In genomic region chr10:80143664-80144063, GRCm38 (mm10) we compare ENCODE assay signal across 7 mouse cellular contexts. TPM values are rescaled to one million over a fixed set of nuclear protein-coding genes. Genes with fewer than 3 reads are reported as not detected.
A peak's percentile ranks its signal among the peaks of the same experiment; 100 is the strongest.
DNase-seq lines count a peak whose midpoint lies in the region; ATAC-seq and TF ChIP-seq lines count a peak whose summit lies in the region.

No protein-coding gene starts in this region.

- H3K27ac ChIP-seq in heart, embryonic 11.5 days (ENCODE audit: low read depth, low read length): no peak overlapping the region
- no peak overlapping the region for H3K27ac ChIP-seq in neural tube, embryonic 12.5 days
- no peak overlapping the region for H3K27ac ChIP-seq in neural tube, embryonic 15.5 days (replicated peaks)
- no peak overlapping the region for H3K27ac ChIP-seq in hindbrain, embryonic 11.5 days (ENCODE audit: low read depth, low read length)
- no peak overlapping the region; the same call in 1 of the 2 replicates for H3K27ac ChIP-seq in liver, postnatal 0 days (ENCODE audit: low read depth)

- H3K27me3 ChIP-seq in heart, embryonic 11.5 days (ENCODE audit: control insufficient read depth, insufficient read depth, low read length): no peaks in the 10 kb centered on the region
- H3K27me3 ChIP-seq in neural tube, embryonic 12.5 days (replicated peaks): 0 out of 2 replicates have a peak, but pooled peaks cover 2% of the 10 kb centered on the region
- H3K27me3 ChIP-seq in neural tube, embryonic 15.5 days (replicated peaks): no peaks in the 10 kb centered on the region
- 0 out of 2 replicates have a peak, but pooled peaks cover 2% of the 10 kb centered on the region for H3K27me3 ChIP-seq in hindbrain, embryonic 11.5 days (ENCODE audit: control insufficient read depth, insufficient read depth, low read length)
- peaks cover 11% of the 10 kb centered on the region for H3K27me3 ChIP-seq in liver, postnatal 0 days (ENCODE audit: insufficient read depth, low read length)

- H3K4me2 ChIP-seq in heart, embryonic 11.5 days: peak overlapping the region; percentile 94; the same call in 1 of the 2 replicates
- peak overlapping the region; percentile 88; the same call in 1 of the 2 replicates for H3K4me2 ChIP-seq in neural tube, embryonic 12.5 days (replicated peaks)
- H3K4me2 ChIP-seq in neural tube, embryonic 15.5 days: no peak overlapping the region; the same call in 1 of the 2 replicates
- no peak overlapping the region for H3K4me2 ChIP-seq in hindbrain, embryonic 11.5 days (replicated peaks; ENCODE audit: low read depth, low read length)
- 0 out of 2 replicates have a peak overlapping the region, but pooled peaks have one; percentile 96 for H3K4me2 ChIP-seq in liver, postnatal 0 days (ENCODE audit: low read depth, low read length)

- H3K4me3 ChIP-seq in heart, embryonic 11.5 days (ENCODE audit: low read depth, low read length): peak overlapping the region; percentile 18
- H3K4me3 ChIP-seq in neural tube, embryonic 12.5 days: no peak overlapping the region
- H3K4me3 ChIP-seq in neural tube, embryonic 15.5 days (replicated peaks): no peak overlapping the region
- H3K4me3 ChIP-seq in hindbrain, embryonic 11.5 days (ENCODE audit: low read depth, low read length): 0 out of 2 replicates have a peak overlapping the region, but pooled peaks have one; percentile 4
- H3K4me3 ChIP-seq in liver, postnatal 0 days (ENCODE audit: low read depth, low read length): no peak overlapping the region

- peaks cover 23% of the 10 kb centered on the region for H3K36me3 ChIP-seq in heart, embryonic 11.5 days (ENCODE audit: control insufficient read depth, insufficient read depth, low read length)
- H3K36me3 ChIP-seq in neural tube, embryonic 12.5 days: peaks cover 34% of the 10 kb centered on the region
- peaks cover 25% of the 10 kb centered on the region for H3K36me3 ChIP-seq in neural tube, embryonic 15.5 days
- no peaks in the 10 kb centered on the region for H3K36me3 ChIP-seq in hindbrain, embryonic 11.5 days (ENCODE audit: control insufficient read depth, insufficient read depth, low read length)
- peaks cover 26% of the 10 kb centered on the region for H3K36me3 ChIP-seq in liver, postnatal 0 days (replicated peaks; ENCODE audit: insufficient read depth, low read length)

- DNase-seq in heart, postnatal 14 days: no peak
- DNase-seq in hindbrain, embryonic 11.5 days (ENCODE audit: low spot score): no peak
- DNase-seq in liver, postnatal 0 days: no peak
- no peak for DNase-seq in ovary, postnatal 10 days (ENCODE audit: low spot score)

- H3K9me3 ChIP-seq in heart, embryonic 11.5 days (replicated peaks; ENCODE audit: control insufficient read depth, low read length): no peaks in the 10 kb centered on the region
- no peaks in the 10 kb centered on the region for H3K9me3 ChIP-seq in neural tube, embryonic 12.5 days
- no peaks in the 10 kb centered on the region for H3K9me3 ChIP-seq in neural tube, embryonic 15.5 days (replicated peaks)
- no peaks in the 10 kb centered on the region for H3K9me3 ChIP-seq in hindbrain, embryonic 11.5 days (ENCODE audit: control insufficient read depth, low read length)
- no peaks in the 10 kb centered on the region for H3K9me3 ChIP-seq in liver, postnatal 0 days (ENCODE audit: low read length)

- H3K9ac ChIP-seq in heart, embryonic 11.5 days (ENCODE audit: low read depth, low read length): 0 out of 2 replicates have a peak overlapping the region, but pooled peaks have one; percentile 16
- no peak overlapping the region for H3K9ac ChIP-seq in neural tube, embryonic 12.5 days
- H3K9ac ChIP-seq in neural tube, embryonic 15.5 days (replicated peaks): no peak overlapping the region
- no peak overlapping the region for H3K9ac ChIP-seq in hindbrain, embryonic 11.5 days (ENCODE audit: low read depth, low read length)
- no peak overlapping the region for H3K9ac ChIP-seq in liver, postnatal 0 days (replicated peaks)

- TF ChIP-seq CTCF in liver, postnatal 0 days (IDR thresholded peaks at IDR 0.05; ENCODE audit: low read depth): no peak

- no peak for ATAC-seq in heart, embryonic 11.5 days (replicated peaks; ENCODE audit: insufficient number of reproducible peaks, low FRiP score, low TSS enrichment)
- no peak for ATAC-seq in neural tube, embryonic 12.5 days (ENCODE audit: low FRiP score, low read depth)
- no peak for ATAC-seq in neural tube, embryonic 15.5 days (ENCODE audit: low FRiP score)
- no peak for ATAC-seq in hindbrain, embryonic 11.5 days (ENCODE audit: low FRiP score)
- ATAC-seq in liver, postnatal 0 days: no peak

- intact Hi-C loops in heart, postnatal 14 days (cut with DNase I): no loop called here

- WGBS in heart, embryonic 11.5 days (ENCODE audit: insufficient replicate concordance): 91% methylated on average over 7 of the region's 7 CpGs
- 93% methylated on average over 7 of the region's 7 CpGs for WGBS in neural tube, embryonic 12.5 days
- WGBS in neural tube, embryonic 15.5 days: 95% methylated on average over 7 of the region's 7 CpGs
- 94% methylated on average over 7 of the region's 7 CpGs for WGBS in hindbrain, embryonic 11.5 days
- 91% methylated on average over 7 of the region's 7 CpGs for WGBS in liver, postnatal 0 days (ENCODE audit: insufficient replicate concordance)

- peaks cover 40% of the 10 kb centered on the region for H3K4me1 ChIP-seq in heart, embryonic 11.5 days (ENCODE audit: control insufficient read depth, insufficient read depth, low read length)
- H3K4me1 ChIP-seq in neural tube, embryonic 12.5 days: peaks cover 57% of the 10 kb centered on the region
- H3K4me1 ChIP-seq in neural tube, embryonic 15.5 days: peaks cover 77% of the 10 kb centered on the region
- H3K4me1 ChIP-seq in hindbrain, embryonic 11.5 days (replicated peaks; ENCODE audit: control insufficient read depth, insufficient read depth, low read length): peaks cover 11% of the 10 kb centered on the region
- peaks cover 61% of the 10 kb centered on the region for H3K4me1 ChIP-seq in liver, postnatal 0 days (ENCODE audit: insufficient read depth)

- TF ChIP-seq EP300 in liver, postnatal 0 days (IDR thresholded peaks at IDR 0.05; ENCODE audit: low read depth): no peak

RNA-seq across cellular contexts. Expression of gene Cbarp, which starts 3.0 kb away (rescaled TPM):
- 2.5 and 2.7 TPM in 2 replicates for polyA plus RNA-seq in heart, embryonic 11.5 days (2014; fragmentation: Nextera tagmentation; extraction: Ambion mirVana)
- 1 to 10 TPM; 3.0 to 3.3 TPM for total RNA-seq in heart, postnatal 14 days (2021)
- polyA plus RNA-seq in neural tube, embryonic 12.5 days (2016; fragmentation: Nextera tagmentation; extraction: Ambion mirVana): 26.5 and 27.3 TPM in 2 replicates
- 91.9 and 93.0 TPM in 2 replicates for polyA plus RNA-seq in neural tube, embryonic 15.5 days (2015; fragmentation: Nextera tagmentation; extraction: Ambion mirVana)
- 15.1 and 16.7 TPM in 2 replicates for polyA plus RNA-seq in hindbrain, embryonic 11.5 days (2014; fragmentation: Nextera tagmentation; extraction: Ambion mirVana)
- 0.11 and 0.18 TPM in 2 replicates for polyA plus RNA-seq in liver, postnatal 0 days (2015; fragmentation: Nextera tagmentation; extraction: Ambion mirVana)

RNA-seq across cellular contexts. Expression of gene Midn, which starts 4.4 kb away (rescaled TPM):
- 29.5 and 31.9 TPM in 2 replicates for polyA plus RNA-seq in heart, embryonic 11.5 days (2014; fragmentation: Nextera tagmentation; extraction: Ambion mirVana)
- 100 to 1,000 TPM; 158 to 178 TPM for total RNA-seq in heart, postnatal 14 days (2021)
- 40.8 and 45.1 TPM in 2 replicates for polyA plus RNA-seq in neural tube, embryonic 12.5 days (2016; fragmentation: Nextera tagmentation; extraction: Ambion mirVana)
- 19.4 and 20.5 TPM in 2 replicates for polyA plus RNA-seq in neural tube, embryonic 15.5 days (2015; fragmentation: Nextera tagmentation; extraction: Ambion mirVana)
- polyA plus RNA-seq in hindbrain, embryonic 11.5 days (2014; fragmentation: Nextera tagmentation; extraction: Ambion mirVana): 66.7 and 67.1 TPM in 2 replicates
- 3.0 and 4.3 TPM in 2 replicates for polyA plus RNA-seq in liver, postnatal 0 days (2015; fragmentation: Nextera tagmentation; extraction: Ambion mirVana)

RNA-seq across cellular contexts. Expression of gene Atp5d, which starts 5.2 kb away (rescaled TPM):
- 772 and 785 TPM in 2 replicates for polyA plus RNA-seq in heart, embryonic 11.5 days (2014; fragmentation: Nextera tagmentation; extraction: Ambion mirVana)
- 1,000 to 10,000 TPM; 1,168 to 1,183 TPM for total RNA-seq in heart, postnatal 14 days (2021)
- 396 and 422 TPM in 2 replicates for polyA plus RNA-seq in neural tube, embryonic 12.5 days (2016; fragmentation: Nextera tagmentation; extraction: Ambion mirVana)
- 553 and 558 TPM in 2 replicates for polyA plus RNA-seq in neural tube, embryonic 15.5 days (2015; fragmentation: Nextera tagmentation; extraction: Ambion mirVana)
- polyA plus RNA-seq in hindbrain, embryonic 11.5 days (2014; fragmentation: Nextera tagmentation; extraction: Ambion mirVana): 364 and 371 TPM in 2 replicates
- polyA plus RNA-seq in liver, postnatal 0 days (2015; fragmentation: Nextera tagmentation; extraction: Ambion mirVana): 537 and 576 TPM in 2 replicates

RNA-seq across cellular contexts. Expression of gene Cirbp, which starts 22.1 kb away (rescaled TPM):
- 49.1 and 52.7 TPM in 2 replicates for polyA plus RNA-seq in heart, embryonic 11.5 days (2014; fragmentation: Nextera tagmentation; extraction: Ambion mirVana)
- 10 to 100 TPM; 40.4 to 64.3 TPM for total RNA-seq in heart, postnatal 14 days (2021)
- polyA plus RNA-seq in neural tube, embryonic 12.5 days (2016; fragmentation: Nextera tagmentation; extraction: Ambion mirVana): 262 and 273 TPM in 2 replicates
- polyA plus RNA-seq in neural tube, embryonic 15.5 days (2015; fragmentation: Nextera tagmentation; extraction: Ambion mirVana): 284 and 345 TPM in 2 replicates
- polyA plus RNA-seq in hindbrain, embryonic 11.5 days (2014; fragmentation: Nextera tagmentation; extraction: Ambion mirVana): 83.4 and 90.4 TPM in 2 replicates
- polyA plus RNA-seq in liver, postnatal 0 days (2015; fragmentation: Nextera tagmentation; extraction: Ambion mirVana): 87.0 and 93.3 TPM in 2 replicates

RNA-seq across cellular contexts. Expression of gene Stk11, which starts 28.1 kb away (rescaled TPM):
- polyA plus RNA-seq in heart, embryonic 11.5 days (2014; fragmentation: Nextera tagmentation; extraction: Ambion mirVana): 16.5 and 20.0 TPM in 2 replicates
- total RNA-seq in heart, postnatal 14 days (2021): 100 to 1,000 TPM; 105 to 118 TPM
- 17.4 and 23.9 TPM in 2 replicates for polyA plus RNA-seq in neural tube, embryonic 12.5 days (2016; fragmentation: Nextera tagmentation; extraction: Ambion mirVana)
- polyA plus RNA-seq in neural tube, embryonic 15.5 days (2015; fragmentation: Nextera tagmentation; extraction: Ambion mirVana): 16.9 and 17.3 TPM in 2 replicates
- polyA plus RNA-seq in hindbrain, embryonic 11.5 days (2014; fragmentation: Nextera tagmentation; extraction: Ambion mirVana): 21.3 and 26.8 TPM in 2 replicates
- 9.1 and 11.2 TPM in 2 replicates for polyA plus RNA-seq in liver, postnatal 0 days (2015; fragmentation: Nextera tagmentation; extraction: Ambion mirVana)

Comparison
In these comparisons a context has a peak if more than half of its experiments do, and no peak if none do; other contexts are left out.
1. H3K4me2 ChIP-seq: peak in heart, embryonic 11.5 days (single experiment), neural tube, embryonic 12.5 days (single experiment) and liver, postnatal 0 days (single experiment); none in neural tube, embryonic 15.5 days (single experiment) and hindbrain, embryonic 11.5 days (single experiment).
2. H3K4me3 ChIP-seq: peak in heart, embryonic 11.5 days (single experiment) and hindbrain, embryonic 11.5 days (single experiment); none in neural tube, embryonic 12.5 days (single experiment), neural tube, embryonic 15.5 days (single experiment) and liver, postnatal 0 days (single experiment).